Mouse (Mus musculus) limb, embryonic 14.5 days (tissue): Measurements from ENCODE around the gene Mylk. TPM values are rescaled to one million over a fixed set of nuclear protein-coding genes. Genes with fewer than 3 reads are reported as not detected.
"Not testable (repeated sequence)": the region's sequence is repeated elsewhere in the genome, so short reads cannot be mapped to it uniquely, and the experiment has no call there.

Source experiments
- ATAC-seq: fragments of 200-750 bp; cut with Nextera tagmentation; 2 replicates; pipeline ENCODE4 v1.8.0; 2017; ENCODE audit warnings: low read depth, moderate number of reproducible peaks, moderate TSS enrichment; ENCODE audit not compliant: low FRiP score
- DNase-seq: peaks from one replicate; pipeline ENCODE4 v3.0.0-alpha.2; 2015; ENCODE audit warnings: low spot score
- H3K27ac ChIP-seq: fragments of 300-500 bp; sonication (generic); replicated peaks from 2 replicates; pipeline ENCODE4 v1.5.1; 2014; ENCODE audit warnings: low read depth, mild to moderate bottlenecking, low read length, moderate library complexity, mixed read lengths
- H3K27me3 ChIP-seq: fragments of 300-500 bp; sonication (generic); 2 replicates; pipeline ENCODE4 v1.6.1; 2014; ENCODE audit warnings: low read length, mixed read lengths; ENCODE audit not compliant: control insufficient read depth, insufficient read depth
- H3K36me3 ChIP-seq: fragments of 300-500 bp; sonication (generic); 2 replicates; pipeline ENCODE4 v1.6.1; 2014; ENCODE audit warnings: mild to moderate bottlenecking, low read length, moderate library complexity, mixed read lengths; ENCODE audit not compliant: control insufficient read depth, insufficient read depth
- H3K4me1 ChIP-seq: fragments of 300-500 bp; sonication (generic); 2 replicates; pipeline ENCODE4 v1.6.1; 2014; ENCODE audit warnings: antibody characterized with exemption, low read length, mixed read lengths; ENCODE audit not compliant: control insufficient read depth, insufficient read depth
- H3K4me2 ChIP-seq: fragments of 300-500 bp; sonication (generic); replicated peaks from 2 replicates; pipeline ENCODE4 v1.6.1; 2014; ENCODE audit warnings: low read depth, mild to moderate bottlenecking, low read length, moderate library complexity; ENCODE audit not compliant: severe bottlenecking
- H3K4me3 ChIP-seq: fragments of 300-500 bp; sonication (generic); replicated peaks from 2 replicates; pipeline ENCODE4 v1.5.1; 2014; ENCODE audit warnings: low read length
- H3K9ac ChIP-seq: fragments of 300-500 bp; sonication (generic); 2 replicates; pipeline ENCODE4 v1.6.1; 2014; ENCODE audit warnings: mild to moderate bottlenecking, low read depth, low read length, moderate library complexity; ENCODE audit not compliant: severe bottlenecking
- H3K9me3 ChIP-seq: fragments of 300-500 bp; sonication (generic); 2 replicates; pipeline ENCODE4 v1.6.1; 2016; ENCODE audit warnings: low read length; ENCODE audit not compliant: control insufficient read depth
- POLR2A ChIP-seq: fragments of 200-500 bp; IDR thresholded peaks from 2 replicates; pipeline ENCODE4 v1.8.0; 2012; ENCODE audit warnings: inconsistent platforms, mild to moderate bottlenecking, moderate library complexity, borderline replicate concordance; ENCODE audit not compliant: insufficient read depth, insufficient read length; ENCODE audit errors: extremely low read depth
- WGBS: fragments of 180-500 bp; shearing (Covaris S2); extraction: QIAGEN DNeasy Blood & Tissue Kit; methylation state at CpG from one replicate; pipeline ENCODE4 v1.1.7; 2014; 5-methylcytosine and 5-hydroxymethylcytosine counted together
- polyA plus RNA-seq, 2 experiments: library from polyadenylated mRNA; depleted of rRNA in 1 of 2; stranded (reverse) in 1 of 2; unstranded in 1 of 2; fragments of >200 nt; fragmentation: Nextera tagmentation in 1 of 2; extraction: Ambion mirVana in 1 of 2; gene quantifications; 2 replicates each; pipeline versions ENCODE4 v1.2.1 to v1.2.3; 2012 to 2014

Mylk gene
- polyA plus RNA-seq (2012; rRNA removed) (17.0 and 18.4 TPM in 2 replicates), polyA plus RNA-seq (2014; fragmentation: Nextera tagmentation; extraction: Ambion mirVana) (12.2 and 14.9 TPM in 2 replicates)

GRCm38 (mm10) chr16:34745065-34745585 lies at the start of gene Mylk:
TSS of gene Mylk (plus strand) at chr16:34745210.
- H3K27ac ChIP-seq = 0 out of 2 replicates have a peak within 1 kb of the TSS, but pooled peaks have one; percentile 43

DNA sequence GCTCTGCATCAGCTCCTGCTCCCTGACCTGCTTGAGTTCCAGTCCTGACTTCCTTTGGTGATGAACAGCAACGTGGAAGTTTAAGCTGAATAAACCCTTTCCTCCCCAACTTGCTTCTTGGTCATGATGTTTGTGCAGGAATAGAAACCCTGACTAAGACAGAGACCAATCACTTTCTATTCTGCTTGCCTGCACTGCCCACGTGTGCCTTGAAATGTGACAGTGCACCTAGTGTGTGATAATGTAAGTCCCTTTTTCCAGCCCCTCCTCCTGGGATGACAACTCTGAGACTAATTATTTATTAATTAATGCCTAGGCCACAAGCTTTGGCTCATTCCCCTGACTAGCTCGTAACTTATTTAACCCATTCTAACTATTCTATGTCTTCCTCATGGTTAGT lies 46.3 kb upstream of the Mylk start:
- H3K27me3 ChIP-seq, ATAC-seq, H3K4me2 ChIP-seq, DNase-seq, H3K27ac ChIP-seq, H3K4me1 ChIP-seq, H3K9me3 ChIP-seq, H3K9ac ChIP-seq, H3K4me3 ChIP-seq: not testable (repeated sequence)
- WGBS = 73% methylated on average over 3 of the region's 3 CpGs
- peaks cover 15% of the 10 kb centered on the region for H3K36me3 ChIP-seq

More at GRCm38 (mm10) chr16:34745065-34745585, at the start of gene Mylk:
- ATAC-seq (peak; percentile 89), DNase-seq (peak; percentile 81)
- H3K36me3 ChIP-seq = no peaks in the 10 kb centered on the region
- peak within 1 kb of the TSS; percentile 50 for H3K9ac ChIP-seq
- peaks cover 17% of the 10 kb centered on the region for H3K4me1 ChIP-seq
- H3K4me3 ChIP-seq = peak within 1 kb of the TSS; percentile 45
- WGBS = under 1% methylated on average over 46 of the region's 48 CpGs
- H3K4me2 ChIP-seq = peak within 1 kb of the TSS; percentile 95
- 0 out of 2 replicates have a peak, but pooled peaks have one; percentile 45 for TF ChIP-seq POLR2A
- peaks cover 16% of the 10 kb centered on the region for H3K27me3 ChIP-seq
- no peaks in the 10 kb centered on the region for H3K9me3 ChIP-seq

GRCm38 (mm10) chr16:34700165-34700827 lies 44.7 kb upstream of the Mylk start:
- Histone ChIP-seq H3K9me3 (no peaks in the 10 kb centered on the region), H3K36me3 (peaks cover 21% of the 10 kb centered on the region), H3K4me3 (no peak overlapping the region), H3K9ac (no peak overlapping the region), H3K4me1 (no peaks in the 10 kb centered on the region), H3K27ac (no peak overlapping the region), H3K27me3 (no peaks in the 10 kb centered on the region), H3K4me2 (no peak overlapping the region)
- no peak for TF ChIP-seq POLR2A
- DNase-seq (peak; percentile 86), ATAC-seq (peak; percentile 73)
- WGBS = 18% methylated on average over 7 of the region's 7 CpGs

DNA sequence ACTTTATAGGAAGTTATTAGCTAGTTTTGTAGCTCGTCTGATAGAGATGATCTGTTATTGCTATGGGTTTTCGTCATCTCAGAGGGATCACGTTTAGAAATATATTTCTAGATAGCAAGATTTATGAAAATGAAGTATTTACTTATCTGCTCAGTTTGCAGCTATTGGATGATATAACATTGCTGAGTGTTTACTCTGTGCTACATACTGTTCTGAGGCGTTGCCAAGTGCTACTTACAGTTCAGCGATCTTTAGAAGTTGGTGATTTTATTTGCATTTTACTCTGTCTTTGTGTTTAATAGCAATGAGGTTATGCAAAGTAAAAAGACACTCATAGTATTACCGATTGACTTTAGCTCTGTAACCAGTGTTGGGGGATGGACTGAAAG lies 44.2 kb upstream of the Mylk start:
- ATAC-seq = no peak
- DNase-seq = no peak
- H3K27me3 ChIP-seq = no peaks in the 10 kb centered on the region

GRCm38 (mm10) chr16:34706019-34706418 lies 39.0 kb upstream of the Mylk start:
- Histone ChIP-seq H3K4me3 (no peak overlapping the region), H3K36me3 (peaks cover 31% of the 10 kb centered on the region), H3K4me2 (no peak overlapping the region), H3K27me3 (no peaks in the 10 kb centered on the region), H3K9ac (no peak overlapping the region), H3K4me1 (no peaks in the 10 kb centered on the region), H3K27ac (no peak overlapping the region), H3K9me3 (no peaks in the 10 kb centered on the region)
- no peak for ATAC-seq
- TF ChIP-seq POLR2A = no peak
- WGBS = 82% methylated on average over 2 of the region's 2 CpGs
- DNase-seq = no peak

More for the DNA sequence above, 44.2 kb upstream of the Mylk start:
- 85% methylated on average over 6 of the region's 6 CpGs for WGBS
- peaks cover 23% of the 10 kb centered on the region for H3K36me3 ChIP-seq
- no peaks in the 10 kb centered on the region for H3K9me3 ChIP-seq
- no peaks in the 10 kb centered on the region for H3K4me1 ChIP-seq
- no peak for TF ChIP-seq POLR2A
- H3K9ac ChIP-seq = no peak overlapping the region
- no peak overlapping the region for H3K4me2 ChIP-seq
- no peak overlapping the region for H3K27ac ChIP-seq
- H3K4me3 ChIP-seq = no peak overlapping the region
